Mouse (Mus musculus) CH12.LX (cell line): ENCODE measurements around the gene Ubap2l.

Source experiments
- CTCF ChIP-seq, 2 experiments: IDR thresholded peaks in 1 of 2; conservative IDR thresholded peaks in 1 of 2; 2 replicates each; pipeline ENCODE4 v1.5.1; 2011 to 2012; ENCODE audit warnings: low read depth in 2 of 2, low read length in 2 of 2, improper control_type of control experiment in 1 of 2, inconsistent platforms in 1 of 2, mild to moderate bottlenecking in 1 of 2, moderate library complexity in 1 of 2
- E2F4 ChIP-seq: IDR thresholded peaks from 2 replicates; pipeline ENCODE4 v1.6.1; 2011; ENCODE audit warnings: low read depth, low read length, improper control_type of control experiment; ENCODE audit not compliant: insufficient replicate concordance
- EP300 ChIP-seq: IDR thresholded peaks from 2 replicates; pipeline ENCODE4 v1.6.1; 2011; ENCODE audit warnings: low read length, improper control_type of control experiment
- ETS1 ChIP-seq: conservative IDR thresholded peaks from 2 replicates; pipeline ENCODE4 v1.6.1; 2012; ENCODE audit warnings: low read depth, mild to moderate bottlenecking, inconsistent platforms, low read length, improper control_type of control experiment, moderate library complexity
- GABPA ChIP-seq: IDR thresholded peaks from 2 replicates; pipeline ENCODE4 v1.6.1; 2012; ENCODE audit warnings: low read depth, low read length, improper control_type of control experiment, inconsistent platforms; ENCODE audit not compliant: insufficient replicate concordance
- HCFC1 ChIP-seq: IDR thresholded peaks from 2 replicates; pipeline ENCODE4 v1.6.1; 2012; ENCODE audit warnings: low read depth, mild to moderate bottlenecking, inconsistent platforms, low read length, improper control_type of control experiment
- JUN ChIP-seq: IDR thresholded peaks from 2 replicates; pipeline ENCODE4 v1.6.1; 2011; ENCODE audit warnings: low read depth, mild to moderate bottlenecking, low read length, improper control_type of control experiment, moderate library complexity; ENCODE audit not compliant: insufficient read depth
- MAFK ChIP-seq: IDR thresholded peaks from 2 replicates; pipeline ENCODE4 v1.6.1; 2011; ENCODE audit warnings: low read length, improper control_type of control experiment; ENCODE audit not compliant: insufficient replicate concordance
- MAX ChIP-seq: IDR thresholded peaks from 2 replicates; pipeline ENCODE4 v1.6.1; 2011; ENCODE audit warnings: low read length, improper control_type of control experiment
- MXI1 ChIP-seq: IDR thresholded peaks from 2 replicates; pipeline ENCODE4 v1.6.1; 2011; ENCODE audit warnings: mild to moderate bottlenecking, low read depth, low read length, improper control_type of control experiment
- POLR2A ChIP-seq: IDR thresholded peaks from 2 replicates; pipeline ENCODE4 v1.6.1; 2011; ENCODE audit warnings: low read depth, mild to moderate bottlenecking, improper control_type of control experiment, low read length

GRCm38 (mm10) chr3:89962059-89962750 is 90.2 kb downstream of the Ubap2l start:
- TF ChIP-seq JUN, result no peak
- no peak for TF ChIP-seq CTCF (conservative IDR thresholded peaks at IDR 0.05 in 1 of 2, IDR thresholded peaks at IDR 0.05 in 1 of 2; ENCODE audit: low read depth in 2 of 2, low read length in 2 of 2)
- TF ChIP-seq POLR2A, result no peak
- TF ChIP-seq ETS1, result no peak
- no peak for TF ChIP-seq HCFC1
- TF ChIP-seq MAX, result no peak
- TF ChIP-seq EP300, result no peak
- TF ChIP-seq GABPA, result no peak
- no peak for TF ChIP-seq E2F4
- no peak for TF ChIP-seq MAFK
- peak; percentile 4; the same call in 1 of the 2 replicates for TF ChIP-seq MXI1
